23 mouse cellular contexts compared by ENCODE assay signal in genomic region chr6:72089865-72090264, GRCm38 (mm10). TPM values are rescaled to one million over a fixed set of nuclear protein-coding genes. Genes with fewer than 3 reads are reported as not detected.
DNase-seq lines count a peak whose midpoint lies in the region; TF ChIP-seq lines count a peak whose summit lies in the region.
"Had no signal": no experiment of that assay in that cellular context is flagged by ENCODE, and none has a peak within 500 bp of the region (broad histone marks: within the 10 kb centered on the region; RNA-seq: fewer than 3 reads in every experiment).

No protein-coding gene starts in this region.

- no peak overlapping the region for H3K4me3 ChIP-seq in layer of hippocampus, adult 2 months
- H3K4me3 ChIP-seq: embryonic facial prominence, embryonic 12.5 days; embryonic facial prominence, embryonic 15.5 days; heart, embryonic 12.5 days; heart, embryonic 15.5 days; hindbrain, embryonic 10.5 days; hindbrain, embryonic 13.5 days; intestine, embryonic 15.5 days had no signal

- TF ChIP-seq CTCF in layer of hippocampus, adult 2 months (conservative IDR thresholded peaks at IDR 0.05): no peak

- DNase-seq in ES-CJ7 (ENCODE audit: low read depth, low spot score) (peak; percentile 17), R1 (ENCODE audit: low read depth, low spot score) (peak; percentile 60)
- peak; percentile 22 for DNase-seq in mesoderm, embryonic 11.5 days (ENCODE audit: low read depth, low spot score)
- DNase-seq in embryo, embryonic 10 days (ENCODE audit: low spot score): no peak
- DNase-seq in urinary bladder, postnatal 14 days (ENCODE audit: low spot score): no peak
- no peak for DNase-seq in layer of hippocampus, adult 2 months (ENCODE audit: low spot score in 2 of 2)
- DNase-seq: adrenal gland, postnatal 10 days; adrenal gland, postnatal 36 days; cerebellum, adult 18-20 months; cerebellum, adult 9-10 months; cerebellum, postnatal 14 days; forebrain, postnatal 0 days; gastrocnemius, postnatal 25 days; heart, adult 18-20 months; heart, postnatal 10 days; heart, postnatal 36 days had no signal

- H3K27ac ChIP-seq in layer of hippocampus, adult 2 months: no peak overlapping the region
- H3K27ac ChIP-seq: embryonic facial prominence, embryonic 12.5 days; embryonic facial prominence, embryonic 15.5 days; heart, embryonic 15.5 days; hindbrain, embryonic 10.5 days; hindbrain, embryonic 13.5 days; intestine, embryonic 15.5 days had no signal

RNA-seq across cellular contexts. Expression of gene St3gal5, which starts 7.5 kb away (rescaled TPM):
- total RNA-seq in layer of hippocampus, adult 2 months (2021): 10 to 100 TPM; 99.3 TPM

Comparison
In these comparisons a context has a peak if more than half of its experiments do, and no peak if none do; other contexts are left out.
1. DNase-seq: peak in ES-CJ7 (single experiment), R1 (single experiment) and mesoderm, embryonic 11.5 days (single experiment); none in embryo, embryonic 10 days (single experiment), urinary bladder, postnatal 14 days (single experiment) and layer of hippocampus, adult 2 months (0 of 2).